Mouse (Mus musculus) cerebral cortex, adult 2 months (tissue): ENCODE data around the gene Nek10.

Experiments used
- WGBS: fragments of 180-500 bp; shearing (Covaris S2); methylation state at CpG from one replicate; pipeline ENCODE4 v1.1.7; 2018; 5-methylcytosine and 5-hydroxymethylcytosine counted together

The Nek10 gene

GRCm38 (mm10) chr14:14803115-14803514 lies at the start of gene Nek10:
Gene Nek10 (plus strand): TSS chr14:14803415.
- 61% methylated on average over 2 of the region's 2 CpGs for WGBS

GRCm38 (mm10) chr14:14781169-14781568 lies 22.0 kb upstream of the Nek10 start:
- 93% methylated on average over 2 of the region's 2 CpGs for WGBS

GRCm38 (mm10) chr14:14784223-14784622 lies 19.0 kb upstream of the Nek10 start:
- WGBS = 84% methylated on average over 1 of the region's 1 CpGs

GRCm38 (mm10) chr14:14786979-14787378 lies 16.2 kb upstream of the Nek10 start:
- WGBS = 93% methylated on average over 1 of the region's 1 CpGs

- WGBS = 88% methylated on average over 4 of the region's 4 CpGs
These were observed 13.3 kb upstream of the Nek10 start for GRCm38 (mm10) chr14:14789840-14790470.

GRCm38 (mm10) chr14:14799861-14800260 lies 3.4 kb upstream of the Nek10 start:
- 73% methylated on average over 5 of the region's 5 CpGs for WGBS

GRCm38 (mm10) chr14:14800332-14800731 lies 2.9 kb upstream of the Nek10 start:
- WGBS = 89% methylated on average over 4 of the region's 4 CpGs

GRCm38 (mm10) chr14:14800810-14801209 lies 2.4 kb upstream of the Nek10 start:
- WGBS = 95% methylated on average over 3 of the region's 3 CpGs

GRCm38 (mm10) chr14:14803921-14804517 lies 804 bp downstream of the Nek10 start:
- WGBS = 12% methylated on average over 10 of the region's 10 CpGs

GRCm38 (mm10) chr14:14804518-14805212 lies 1.4 kb downstream of the Nek10 start:
- WGBS = 72% methylated on average over 5 of the region's 5 CpGs

- WGBS = 53% methylated on average over 12 of the region's 12 CpGs
These were observed 29.5 kb downstream of the Nek10 start for GRCm38 (mm10) chr14:14832520-14833240.

GRCm38 (mm10) chr14:14833498-14833897 lies 30.3 kb downstream of the Nek10 start:
- WGBS = 95% methylated on average over 1 of the region's 1 CpGs

- WGBS = 45% methylated on average over 2 of the region's 2 CpGs
These were observed 31.1 kb downstream of the Nek10 start for GRCm38 (mm10) chr14:14834266-14834665.

GRCm38 (mm10) chr14:14837627-14838026 lies 34.4 kb downstream of the Nek10 start:
- WGBS = 58% methylated on average over 4 of the region's 4 CpGs

GRCm38 (mm10) chr14:14838109-14838508 lies 34.9 kb downstream of the Nek10 start:
- WGBS = 53% methylated on average over 1 of the region's 1 CpGs

- WGBS = 79% methylated on average over 8 of the region's 8 CpGs
These were observed 39.7 kb downstream of the Nek10 start for GRCm38 (mm10) chr14:14842734-14843530.

- WGBS = 83% methylated on average over 3 of the region's 3 CpGs
These were observed 49.6 kb downstream of the Nek10 start for GRCm38 (mm10) chr14:14852838-14853237.

GRCm38 (mm10) chr14:14860331-14860730 lies 57.1 kb downstream of the Nek10 start:
- 61% methylated on average over 3 of the region's 3 CpGs for WGBS

GRCm38 (mm10) chr14:14863690-14864356 lies 60.6 kb downstream of the Nek10 start:
- 12% methylated on average over 7 of the region's 7 CpGs for WGBS

GRCm38 (mm10) chr14:14869239-14869638 lies 66.0 kb downstream of the Nek10 start:
- 77% methylated on average over 2 of the region's 2 CpGs for WGBS

- 53% methylated on average over 2 of the region's 2 CpGs for WGBS
These were observed 66.8 kb downstream of the Nek10 start for GRCm38 (mm10) chr14:14870059-14870458.
